Mouse (Mus musculus) embryonic fibroblast, embryonic 13.5 days (primary cell): ENCODE results near the gene Sik3. TPM values are rescaled to one million over a fixed set of nuclear protein-coding genes. Genes with fewer than 3 reads are reported as not detected.

Source experiments
- H3K27ac ChIP-seq: 2 replicates; pipeline ENCODE4 v1.5.1; 2012; ENCODE audit warnings: low read length, control low read depth, inconsistent platforms; ENCODE audit not compliant: insufficient read depth
- H3K4me1 ChIP-seq: 2 replicates; pipeline ENCODE4 v1.6.1; 2011; ENCODE audit warnings: low read length; ENCODE audit not compliant: control insufficient read depth, insufficient read depth
- H3K4me3 ChIP-seq: 2 replicates; pipeline ENCODE4 v1.5.1; 2011; ENCODE audit warnings: mild to moderate bottlenecking, control low read depth, low read length; ENCODE audit not compliant: insufficient read depth
- CTCF ChIP-seq: IDR thresholded peaks from 2 replicates; pipeline ENCODE4 v1.5.1; 2011; ENCODE audit warnings: mild to moderate bottlenecking, control low read depth, low read length, moderate library complexity, borderline replicate concordance; ENCODE audit not compliant: insufficient read depth
- POLR2A ChIP-seq: IDR thresholded peaks from 2 replicates; pipeline ENCODE4 v1.6.1; 2011; ENCODE audit warnings: low read depth, mild to moderate bottlenecking, control low read depth, low read length, moderate library complexity
- polyA plus RNA-seq: library from polyadenylated mRNA; stranded (reverse); fragments of >200 nt; gene quantifications from 2 replicates; pipeline ENCODE4 v1.2.4, GENCODE M21; 2011; ENCODE audit warnings: low read depth; ENCODE audit not compliant: missing spikeins, insufficient read length

Sik3 gene
- polyA plus RNA-seq, 1 experiment = 37.7 TPM

- TF ChIP-seq CTCF (no peak), POLR2A (no peak)
- H3K27ac ChIP-seq = no peak overlapping the region
- H3K4me1 ChIP-seq = peaks cover 17% of the 10 kb centered on the region
- no peak overlapping the region for H3K4me3 ChIP-seq
These were observed 36.9 kb downstream of the Sik3 start for GRCm38 (mm10) chr9:46049525-46049924.

DNA sequence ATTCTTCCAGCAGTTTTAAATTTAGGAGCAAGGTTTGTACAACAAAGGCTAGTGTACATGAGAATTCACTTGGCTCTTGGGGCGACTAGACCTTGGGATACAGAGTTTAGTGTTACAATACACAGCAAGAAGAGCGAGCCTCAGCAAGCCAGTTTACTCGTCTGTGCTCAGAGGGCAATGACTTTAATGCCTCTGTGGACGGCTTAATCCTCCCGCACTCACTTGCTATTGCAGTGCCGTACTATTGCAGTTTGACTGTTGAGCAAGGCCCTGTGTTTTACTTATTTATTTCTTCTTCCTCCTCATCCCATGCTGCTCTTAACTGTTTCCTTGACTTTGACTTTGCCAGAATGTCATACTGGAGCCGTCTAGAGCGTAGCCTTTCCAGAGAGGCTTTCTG is 37.6 kb downstream of the Sik3 start:
- H3K4me1 ChIP-seq = peaks cover 17% of the 10 kb centered on the region
- no peak for TF ChIP-seq POLR2A
- TF ChIP-seq CTCF = no peak
- no peak overlapping the region for H3K27ac ChIP-seq
- no peak overlapping the region for H3K4me3 ChIP-seq

- TF ChIP-seq CTCF = no peak
- no peak for TF ChIP-seq POLR2A
- H3K4me1 ChIP-seq = peaks cover 10% of the 10 kb centered on the region
- no peak overlapping the region for H3K27ac ChIP-seq
- no peak overlapping the region for H3K4me3 ChIP-seq
These were observed 40.5 kb downstream of the Sik3 start for GRCm38 (mm10) chr9:46053014-46053666.

GRCm38 (mm10) chr9:46058065-46058464 is 45.4 kb downstream of the Sik3 start:
- no peak overlapping the region for H3K27ac ChIP-seq
- no peak for TF ChIP-seq POLR2A
- no peak for TF ChIP-seq CTCF
- H3K4me1 ChIP-seq = peaks cover 2% of the 10 kb centered on the region; the same call in 1 of the 2 replicates
- H3K4me3 ChIP-seq = no peak overlapping the region

DNA sequence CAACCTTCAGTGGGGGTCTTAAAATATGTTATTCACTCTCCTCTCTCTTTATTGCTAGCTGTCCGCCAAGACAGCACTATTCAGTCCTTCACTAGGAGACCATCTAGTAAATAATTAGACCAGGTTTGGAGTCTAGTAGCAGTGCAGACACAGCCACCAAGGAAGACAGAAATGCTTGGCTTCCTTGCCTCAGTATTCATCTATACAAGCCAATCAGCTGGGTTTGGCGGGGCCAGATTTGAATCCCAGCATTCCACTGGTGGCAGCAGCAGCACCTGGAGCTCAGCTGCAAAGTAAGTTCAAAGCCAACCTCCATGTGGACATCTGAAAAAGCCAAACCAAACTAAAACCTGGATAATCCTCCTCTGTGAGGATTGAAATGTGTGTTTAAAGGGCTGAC is 47.6 kb downstream of the Sik3 start:
- Histone ChIP-seq H3K4me3 (no peak overlapping the region), H3K27ac (no peak overlapping the region), H3K4me1 (peaks cover 2% of the 10 kb centered on the region; the same call in 1 of the 2 replicates)
- TF ChIP-seq POLR2A (no peak), CTCF (no peak)

- peaks cover 2% of the 10 kb centered on the region; the same call in 1 of the 2 replicates for H3K4me1 ChIP-seq
- H3K4me3 ChIP-seq = no peak overlapping the region
- H3K27ac ChIP-seq = no peak overlapping the region; the same call in 1 of the 2 replicates
- TF ChIP-seq POLR2A (no peak), CTCF (no peak)
These were observed 49.2 kb downstream of the Sik3 start for GRCm38 (mm10) chr9:46061696-46062425.

DNA sequence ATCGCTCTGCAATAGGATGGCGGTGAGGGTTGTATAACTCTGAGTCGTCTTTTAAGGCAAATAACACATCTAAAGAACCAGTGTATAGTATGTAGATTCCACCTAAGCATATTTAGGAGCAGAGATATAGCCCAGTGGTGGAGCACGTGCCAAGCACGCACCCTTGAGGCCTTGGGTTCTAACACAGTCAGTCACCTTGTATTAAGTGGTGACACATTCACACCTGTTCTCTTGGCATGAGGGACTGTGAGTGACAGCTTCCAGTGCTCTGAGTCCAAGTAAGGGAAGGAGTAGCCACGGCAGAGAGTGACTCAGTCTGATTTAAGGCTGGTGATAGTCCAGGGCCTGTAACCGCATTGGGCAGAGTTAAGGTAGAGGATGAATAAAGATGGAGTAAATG is 51.7 kb downstream of the Sik3 start:
- H3K4me1 ChIP-seq = peaks cover 2% of the 10 kb centered on the region; the same call in 1 of the 2 replicates
- H3K27ac ChIP-seq = no peak overlapping the region
- H3K4me3 ChIP-seq = no peak overlapping the region
- TF ChIP-seq CTCF (no peak), POLR2A (no peak)

DNA sequence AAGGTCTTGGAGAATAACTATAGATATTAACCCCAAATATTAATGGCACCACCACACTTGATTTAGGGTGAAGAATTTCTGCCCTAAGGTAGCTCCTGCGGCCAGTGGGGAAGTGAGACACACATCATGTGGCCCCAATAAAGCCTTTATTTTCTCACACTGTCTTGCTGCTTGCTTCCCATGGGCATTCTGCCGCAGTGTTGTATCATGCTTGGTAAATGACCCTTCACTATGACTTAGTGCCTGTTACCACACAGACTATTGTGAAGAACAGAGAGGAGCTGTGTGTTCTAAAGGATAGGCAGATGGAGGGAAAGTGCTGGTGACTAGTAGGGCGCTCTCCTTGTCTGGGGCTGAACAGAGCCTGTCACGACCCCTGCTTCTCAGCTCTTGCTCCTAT is 54.1 kb downstream of the Sik3 start:
- Histone ChIP-seq H3K4me1 (peaks cover 2% of the 10 kb centered on the region; the same call in 1 of the 2 replicates), H3K27ac (no peak overlapping the region), H3K4me3 (no peak overlapping the region)
- TF ChIP-seq CTCF (no peak), POLR2A (no peak)

DNA sequence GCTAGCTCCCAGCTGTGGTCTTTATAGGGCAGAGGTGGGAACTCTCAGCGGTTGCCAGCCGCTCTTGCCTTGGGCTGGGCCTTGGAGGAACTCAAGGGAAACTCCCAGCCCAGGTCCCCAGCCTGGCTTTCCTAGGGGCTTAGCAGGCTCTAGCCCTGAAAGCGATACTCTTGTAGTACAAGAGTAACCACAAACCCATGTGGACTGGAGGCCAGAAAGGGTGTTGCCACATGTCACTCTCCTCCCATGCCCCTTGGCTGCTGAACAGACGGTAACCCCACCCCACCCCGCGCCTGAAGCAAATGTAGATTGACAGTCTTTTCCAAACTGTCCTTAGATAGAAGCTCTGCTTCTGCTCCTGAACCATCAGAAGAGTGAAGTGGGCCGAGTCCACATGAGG is 55.1 kb downstream of the Sik3 start:
- no peak overlapping the region for H3K4me3 ChIP-seq
- TF ChIP-seq CTCF (no peak), POLR2A (no peak)
- no peak overlapping the region for H3K27ac ChIP-seq
- H3K4me1 ChIP-seq = peaks cover 6% of the 10 kb centered on the region

- Histone ChIP-seq H3K27ac (no peak overlapping the region), H3K4me3 (no peak overlapping the region), H3K4me1 (peaks cover 14% of the 10 kb centered on the region)
- TF ChIP-seq POLR2A = no peak
These were observed 56.4 kb downstream of the Sik3 start for GRCm38 (mm10) chr9:46069013-46069412.
